Mouse (Mus musculus) CD4-positive, CD25-positive, alpha-beta regulatory T cell, adult 2 months (primary cell): ENCODE data around the gene Commd6.
"Not testable (repeated sequence)": the region's sequence is repeated elsewhere in the genome, so short reads cannot be mapped to it uniquely, and the experiment has no call there.

Experiments
- DNase-seq: peaks from one replicate; pipeline ENCODE4 v3.0.0-alpha.2; 2012; ENCODE audit warnings: low read depth, low spot score

Gene Commd6

DNA sequence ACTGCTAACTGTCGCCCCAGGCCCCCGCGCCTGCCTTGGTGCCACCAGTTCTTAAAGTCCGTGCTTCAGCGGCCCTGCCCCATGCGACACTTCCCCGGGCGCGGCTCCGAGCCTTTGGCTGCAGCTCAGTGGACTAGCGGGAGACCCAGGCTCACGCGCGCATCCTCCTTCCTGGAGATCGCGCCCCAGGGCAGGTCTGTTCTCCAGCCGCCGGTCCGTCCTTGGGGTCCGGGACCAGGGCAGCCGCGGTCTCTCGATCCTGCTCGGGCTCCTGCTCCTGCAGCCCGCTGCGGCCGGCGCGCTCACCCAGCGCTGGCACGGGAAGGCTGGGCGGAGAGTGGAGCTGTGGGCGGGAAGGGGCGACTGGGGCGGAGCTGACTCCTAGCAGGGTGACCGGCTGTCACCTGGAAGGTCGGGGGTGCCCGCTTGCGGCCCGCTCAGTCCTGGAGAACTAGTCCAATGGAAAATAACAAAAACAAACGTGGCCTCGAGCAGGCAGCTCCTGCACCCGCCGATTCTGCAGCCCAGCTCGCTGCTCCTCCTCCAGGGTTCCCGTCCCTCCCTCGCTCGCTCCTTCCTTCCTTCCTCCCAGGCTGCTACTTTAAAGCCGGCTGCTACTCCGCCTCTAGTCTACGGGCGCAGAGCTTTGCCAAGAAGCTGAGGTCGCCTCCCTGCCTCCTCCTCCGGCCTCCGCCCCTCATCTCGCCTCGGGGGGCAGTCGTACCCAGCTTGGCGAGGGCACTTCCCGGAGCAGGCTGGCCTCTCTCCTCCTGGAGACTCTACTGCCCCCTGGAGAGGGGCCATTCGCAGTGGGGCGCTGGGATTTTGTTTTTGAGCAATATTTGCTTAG, 31.7 kb downstream of the Commd6 start, which contains the start of gene Tbc1d4:
Gene Tbc1d4, minus strand, starts transcription at position 673 of the 850 bp plus-strand sequence.
- peak; percentile 68 for DNase-seq

DNA sequence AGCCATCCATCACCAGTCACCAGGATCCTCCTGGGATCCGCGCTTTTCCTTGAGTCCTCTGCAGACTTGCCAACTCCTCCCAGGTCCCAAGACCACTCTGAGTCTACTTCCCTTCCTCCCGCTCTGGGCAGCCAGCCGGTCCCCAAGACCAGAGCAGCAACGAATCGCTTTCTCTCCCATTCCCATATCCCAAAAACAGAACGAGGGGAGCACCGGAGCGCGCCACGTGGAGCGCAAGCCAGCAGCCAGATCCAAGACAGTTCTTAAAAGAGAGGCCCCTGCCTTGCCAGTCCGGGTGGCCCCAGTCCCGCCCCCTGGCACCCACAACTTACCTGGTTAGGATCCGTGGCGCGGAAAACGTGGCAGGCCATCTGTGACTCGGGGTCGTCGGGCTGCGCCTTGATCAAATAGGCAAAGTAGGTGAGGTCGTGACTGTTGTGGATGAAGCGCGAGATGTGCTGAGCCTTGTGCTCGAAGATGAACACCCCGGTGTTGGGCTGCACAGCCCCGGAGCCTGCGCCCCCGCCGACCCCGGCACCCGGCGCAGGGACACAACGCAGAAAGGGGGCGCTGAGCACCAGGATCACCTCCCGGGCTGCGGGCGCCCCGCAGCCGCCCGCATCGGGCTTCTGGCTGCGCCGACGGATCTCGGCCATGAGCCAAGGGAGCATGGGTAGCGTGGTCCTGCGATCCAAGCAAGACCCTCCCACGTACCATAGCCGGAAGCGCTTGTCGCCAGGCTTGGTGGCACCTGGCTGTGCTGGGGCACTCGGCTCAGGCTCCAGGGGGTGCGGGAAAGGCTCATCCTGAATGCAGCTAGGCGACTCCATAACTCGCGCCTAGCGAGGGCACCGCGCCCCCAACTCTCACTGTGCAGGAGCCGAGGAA, 32.6 kb downstream of the Commd6 start:
- DNase-seq, result peak; percentile 29

DNA sequence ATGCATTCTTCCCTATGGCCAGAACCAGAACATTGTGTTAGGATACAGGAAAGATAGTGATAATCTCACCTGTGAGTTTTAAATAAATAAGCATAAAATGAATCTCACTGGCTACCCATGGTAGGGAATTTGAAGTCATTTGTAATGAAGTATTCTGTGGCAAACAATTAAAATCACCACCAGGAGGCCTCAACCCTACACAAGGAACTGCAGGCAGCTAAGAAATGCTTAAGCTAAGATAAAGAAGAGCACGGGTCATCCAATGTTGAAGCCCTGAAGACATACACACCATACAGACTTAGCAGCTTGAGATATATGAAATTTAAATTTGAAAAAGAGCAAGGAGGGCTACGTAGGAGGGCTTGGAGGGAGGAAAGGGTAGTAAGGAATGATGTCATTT, 34.6 kb downstream of the Commd6 start:
- peak; percentile 35 for DNase-seq

DNA sequence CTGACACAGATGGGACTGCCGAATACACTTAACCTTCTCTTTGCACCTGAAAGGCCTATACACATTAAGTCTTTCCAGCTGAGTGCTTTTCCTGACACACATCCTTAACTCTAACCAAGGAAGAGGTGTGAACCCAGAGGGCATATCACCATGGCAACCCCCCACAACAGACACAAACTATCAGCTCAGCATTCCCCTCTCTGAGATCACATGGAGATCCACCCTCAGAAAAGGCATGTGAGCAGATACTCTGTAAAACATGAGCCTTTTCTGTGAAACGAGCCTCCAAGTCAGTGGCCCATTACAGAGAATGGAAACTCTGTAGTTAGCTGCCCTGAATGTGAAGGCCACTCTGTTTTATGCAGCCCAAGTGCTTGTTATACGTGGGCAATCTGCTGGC, 37.6 kb downstream of the Commd6 start:
- DNase-seq, result no peak

DNA sequence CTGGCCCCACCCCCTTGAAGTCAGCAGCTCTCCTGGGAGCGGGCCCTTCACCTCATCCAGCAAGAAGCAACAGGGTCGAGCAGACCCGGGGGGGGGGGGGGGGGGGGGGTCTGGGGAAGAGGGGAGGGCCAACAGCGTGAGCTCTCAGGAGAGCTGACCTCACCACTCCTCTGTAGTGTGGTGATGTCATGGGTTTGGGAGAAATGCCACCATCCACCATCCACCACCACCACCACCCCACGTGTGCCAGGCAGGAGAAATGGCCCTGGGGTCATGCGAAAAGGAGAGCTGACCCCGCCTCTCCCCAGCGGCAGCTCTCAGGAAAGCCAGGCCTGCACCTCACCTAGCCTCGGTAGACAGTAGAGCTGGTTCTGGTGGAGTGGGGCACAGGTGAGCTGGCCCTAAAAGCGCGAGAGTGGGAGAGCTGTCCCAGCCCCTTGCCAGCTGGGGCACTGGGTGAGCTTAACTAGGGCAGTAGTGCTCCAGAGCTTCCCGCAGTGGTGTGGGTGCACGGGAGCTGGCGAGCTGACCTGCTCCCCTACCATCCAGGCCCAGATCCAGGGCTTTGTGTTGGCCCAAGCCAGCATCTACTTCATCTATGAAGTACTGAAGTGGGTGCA, 43.3 kb downstream of the Commd6 start:
- no peak for DNase-seq

DNA sequence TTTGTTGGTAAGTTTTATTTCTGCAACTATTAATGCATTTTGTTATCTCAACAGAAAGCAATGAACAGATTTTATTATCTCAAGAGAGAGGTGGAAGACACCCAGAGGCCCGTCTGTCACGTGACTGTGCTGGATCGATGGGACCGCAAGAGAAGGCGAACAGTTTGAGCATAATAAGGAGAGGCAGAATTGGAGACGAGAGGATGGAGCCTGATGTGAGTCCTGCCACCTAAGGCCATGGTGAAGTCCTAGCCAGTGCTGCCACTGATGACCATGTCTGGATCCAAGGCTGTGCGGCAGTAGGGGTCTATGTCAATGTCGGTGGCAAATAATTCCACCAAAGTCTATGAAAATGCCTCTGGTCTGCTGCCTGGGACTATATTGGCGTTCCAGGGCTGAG, 43.8 kb downstream of the Commd6 start:
- DNase-seq, result no peak

DNA sequence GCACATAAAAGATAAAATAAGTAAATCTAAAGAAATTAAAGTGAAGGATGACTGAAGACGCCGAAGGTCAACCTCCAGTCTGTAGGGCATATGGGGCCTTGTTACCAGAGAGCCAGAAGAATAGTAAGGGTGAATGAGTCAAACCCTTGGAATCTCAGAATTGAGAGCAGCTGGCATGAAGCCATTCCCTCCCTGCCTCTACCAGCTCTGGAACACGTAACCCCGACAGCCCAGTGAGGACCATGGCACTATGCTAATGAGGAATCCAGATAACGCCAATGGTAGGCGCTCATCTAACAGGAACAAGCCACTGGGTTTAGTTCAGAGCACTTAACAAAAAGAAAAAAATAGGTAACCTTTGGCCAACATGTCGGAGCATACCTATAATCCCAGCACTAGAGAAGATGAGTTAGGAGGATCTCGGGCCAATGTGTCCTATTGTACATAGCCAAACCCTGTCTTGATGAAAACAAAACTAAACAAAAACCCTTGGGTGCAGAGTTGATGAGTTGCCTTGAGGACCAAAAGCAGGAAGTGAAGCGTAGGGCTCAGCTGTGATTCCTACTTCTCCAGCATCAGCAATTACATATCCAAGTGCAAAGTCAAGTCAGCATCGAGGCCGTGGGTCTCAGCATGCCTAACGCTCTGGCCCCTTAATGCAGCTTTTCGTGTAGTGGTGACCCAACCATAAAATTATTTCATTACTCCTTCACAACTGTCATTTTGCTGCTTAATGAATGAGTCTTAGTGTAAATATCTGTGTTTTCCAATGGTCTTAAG, 45.0 kb downstream of the Commd6 start:
- DNase-seq, result no peak

DNA sequence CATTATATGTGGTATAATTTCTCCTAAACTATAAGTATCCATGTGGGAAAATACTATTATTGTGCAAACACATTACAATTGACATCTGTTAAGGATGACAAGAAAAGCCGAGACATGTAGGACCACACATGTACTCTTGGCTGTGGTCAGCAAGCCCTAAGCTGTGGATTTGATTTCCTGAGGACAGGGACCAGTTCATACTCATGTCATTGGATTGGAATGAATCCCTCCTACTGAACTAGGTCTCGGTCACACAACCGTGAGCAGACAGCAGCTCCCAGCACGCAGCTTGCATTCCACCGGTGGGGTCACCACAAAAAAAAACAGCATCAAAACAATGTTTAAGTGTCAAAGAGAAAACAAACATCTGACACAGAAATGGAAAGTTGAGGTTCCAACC, 46.5 kb downstream of the Commd6 start:
- DNase-seq, result no peak

DNA sequence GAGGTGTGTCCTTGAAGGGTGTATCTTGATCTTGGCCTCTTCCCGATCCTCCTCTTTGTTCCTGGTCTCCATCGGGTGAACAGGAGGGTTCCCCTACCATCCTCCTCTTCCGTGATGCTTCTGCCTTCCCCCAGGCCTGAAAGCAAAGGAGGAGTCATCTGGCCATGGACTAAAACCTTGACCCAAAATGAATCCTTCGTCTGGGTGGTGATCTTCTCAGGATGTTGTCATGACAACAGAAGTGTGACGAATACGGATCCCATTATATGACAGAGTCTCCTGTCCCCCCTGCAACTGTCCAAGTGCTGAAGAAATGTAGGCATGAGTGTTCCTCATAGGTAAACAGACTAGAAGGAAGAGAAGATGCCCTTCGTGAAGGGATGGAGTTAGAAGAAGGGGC, 47.1 kb downstream of the Commd6 start:
- DNase-seq, result no peak

DNA sequence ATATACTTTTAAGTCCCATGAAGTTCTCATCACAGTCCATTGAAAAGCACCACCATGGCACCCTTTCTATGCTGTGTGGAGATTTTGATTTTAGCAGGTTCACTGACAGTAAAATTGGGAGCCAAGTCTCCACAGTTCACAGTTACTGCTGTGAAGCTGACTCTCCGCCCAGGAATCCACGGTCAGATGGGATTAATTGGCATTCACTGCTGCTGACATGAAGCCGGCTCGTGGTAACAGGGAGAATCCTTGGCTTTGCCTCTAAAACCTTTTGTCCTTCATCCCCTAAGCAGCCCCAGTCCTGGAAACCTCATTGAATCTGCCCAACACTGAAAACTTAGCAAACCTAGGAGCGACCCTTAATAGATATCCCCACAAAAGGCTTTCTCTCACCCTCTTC, 49.4 kb downstream of the Commd6 start:
- no peak for DNase-seq

DNA sequence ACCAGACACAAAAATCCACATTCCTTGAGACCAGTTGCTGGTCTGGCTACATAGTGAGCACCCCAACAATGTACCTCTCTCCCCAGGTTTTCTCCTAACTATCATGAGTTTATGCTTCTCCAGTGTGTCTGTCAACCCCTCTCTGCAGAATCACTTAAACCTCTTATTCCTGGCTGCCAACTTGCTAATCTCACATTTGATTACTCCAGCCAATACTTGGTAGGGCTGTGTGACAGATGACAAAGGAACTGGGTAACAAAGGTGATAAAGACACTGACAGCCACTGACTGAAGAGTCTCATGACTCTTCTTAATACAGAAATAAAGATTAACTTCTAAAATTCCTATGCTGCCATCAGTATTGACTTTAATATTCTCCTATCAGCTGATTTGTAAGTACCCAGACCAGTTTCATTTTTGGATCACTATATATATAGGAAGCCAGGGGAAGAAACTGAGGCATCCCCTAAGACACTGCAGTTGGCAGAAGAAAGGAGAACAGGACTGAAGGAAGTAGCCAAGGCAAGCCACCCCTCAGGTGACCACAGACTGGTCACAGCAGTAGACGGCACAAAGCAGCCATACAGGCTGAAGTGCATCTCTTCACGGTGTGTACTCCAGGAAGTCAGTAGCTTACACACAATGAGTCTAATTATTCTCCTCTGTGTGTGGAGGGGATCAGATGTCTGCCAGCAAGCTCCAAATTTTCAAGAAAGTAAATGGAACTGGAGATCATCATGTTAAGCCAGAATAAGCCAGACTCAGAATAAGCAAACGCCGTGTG, 52.1 kb downstream of the Commd6 start:
- not testable (repeated sequence) for DNase-seq

DNA sequence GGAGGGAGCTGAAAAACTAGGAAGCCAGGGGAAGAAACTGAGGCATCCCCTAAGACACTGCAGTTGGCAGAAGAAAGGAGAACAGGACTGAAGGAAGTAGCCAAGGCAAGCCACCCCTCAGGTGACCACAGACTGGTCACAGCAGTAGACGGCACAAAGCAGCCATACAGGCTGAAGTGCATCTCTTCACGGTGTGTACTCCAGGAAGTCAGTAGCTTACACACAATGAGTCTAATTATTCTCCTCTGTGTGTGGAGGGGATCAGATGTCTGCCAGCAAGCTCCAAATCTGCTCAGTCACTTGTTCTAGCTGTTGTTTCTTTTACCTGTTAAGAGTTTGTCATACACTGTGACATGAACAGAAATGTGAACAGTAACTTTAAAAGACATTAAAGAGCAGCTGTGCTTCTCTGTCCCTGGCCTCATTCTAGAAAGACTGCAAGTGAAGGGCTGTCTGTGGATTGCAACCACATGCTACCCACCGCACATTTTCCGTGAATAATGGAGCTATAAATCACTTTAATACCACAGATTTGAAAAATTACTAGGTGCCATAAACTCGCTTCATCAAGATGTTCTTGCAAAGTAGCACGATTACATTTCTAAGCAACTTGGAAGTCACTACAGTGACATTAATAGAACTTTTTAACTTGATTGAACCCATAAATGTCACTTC, 53.0 kb downstream of the Commd6 start:
- not testable (repeated sequence) for DNase-seq

DNA sequence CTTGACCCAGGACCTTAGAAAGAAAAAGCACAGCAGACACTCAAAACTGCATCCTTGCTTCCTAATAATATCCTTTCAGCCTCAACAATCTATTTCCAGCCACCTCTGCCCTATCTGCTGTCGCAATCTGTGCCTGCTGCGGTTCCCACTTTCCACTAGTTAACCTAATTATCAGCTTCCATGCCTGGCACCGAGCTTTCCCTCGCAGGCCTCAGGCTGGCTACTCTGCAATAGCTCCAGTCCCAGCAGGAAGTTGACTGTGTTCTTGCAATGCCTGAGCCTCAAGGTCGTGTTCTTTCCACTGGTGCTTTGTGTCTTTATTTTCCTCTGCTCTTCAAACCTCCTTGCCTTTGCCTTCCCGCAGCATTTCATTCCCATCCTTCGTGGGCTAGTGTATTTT, 54.4 kb downstream of the Commd6 start:
- DNase-seq, result no peak
